Mouse (Mus musculus): ENCODE measurements around the gene Cacng2.
A peak's percentile ranks its signal among the peaks of the same experiment; 100 is the strongest.

The Cacng2 gene

DNA sequence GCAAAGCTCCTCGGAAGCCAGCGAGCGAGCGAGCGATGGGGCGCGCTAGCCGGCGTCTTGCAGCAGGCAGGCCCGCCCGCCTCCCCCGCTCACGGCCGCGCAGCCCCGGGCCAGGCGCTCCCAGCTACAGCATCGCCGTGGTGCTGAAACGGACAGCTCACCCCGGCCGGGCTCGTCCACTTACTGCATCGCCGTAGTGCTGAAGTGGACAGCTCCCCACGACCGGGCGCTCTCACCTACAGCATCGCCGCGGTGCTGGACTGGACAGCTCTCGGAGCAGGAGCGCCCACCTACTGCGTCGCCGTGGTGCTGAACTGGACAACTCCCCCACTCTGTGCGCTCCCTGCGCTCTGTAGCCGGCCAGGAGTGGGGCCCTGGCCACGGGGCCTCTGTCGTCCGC is at the start of gene Cacng2:
Cacng2 (minus strand) TSS at position 325 of the 400 bp plus-strand sequence.
- peak; percentile 92 for DNase-seq (ENCODE audit: low spot score)

DNA sequence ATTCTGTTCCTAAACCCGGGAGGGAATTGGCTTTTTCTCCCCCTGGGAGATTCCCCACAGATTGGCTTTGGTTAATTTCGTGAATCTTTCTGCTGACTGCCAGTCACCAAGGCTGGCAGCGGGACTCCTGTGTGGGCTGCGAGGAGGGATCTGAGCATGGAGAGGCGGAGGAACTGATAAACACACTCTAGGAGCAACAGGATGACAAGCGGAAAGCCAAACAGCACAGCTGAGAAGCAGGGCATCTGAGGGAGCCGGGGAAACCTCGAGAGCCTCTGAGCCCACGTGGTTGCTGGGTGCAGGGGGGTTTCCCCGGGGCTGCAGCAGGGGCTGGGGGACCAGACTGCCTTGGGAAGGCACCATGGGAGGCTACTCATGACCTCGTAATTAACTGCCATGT is 49.7 kb upstream of the Cacng2 start:
- DNase-seq (ENCODE audit: low spot score) = no peak

DNA sequence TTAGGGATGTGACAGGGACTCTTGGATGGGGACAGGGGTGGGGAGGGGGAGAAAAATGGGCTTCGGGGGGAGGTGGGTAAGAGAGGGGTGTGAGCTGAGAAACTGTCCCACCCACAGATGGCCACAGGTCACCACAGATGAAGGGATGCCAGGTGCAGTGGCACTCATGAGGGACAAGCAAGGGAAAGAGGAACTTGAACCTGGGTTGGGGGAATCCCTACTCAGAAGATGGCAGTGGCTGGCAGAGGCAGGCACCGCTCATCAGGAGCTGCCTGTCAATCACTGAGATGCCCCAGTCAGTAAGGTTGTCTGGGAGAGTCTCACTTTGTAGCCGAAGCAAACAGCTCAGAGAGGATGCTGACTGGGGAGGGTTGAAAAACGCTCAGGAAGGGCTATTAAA is 45.5 kb upstream of the Cacng2 start:
- no peak for DNase-seq (ENCODE audit: low spot score)

DNA sequence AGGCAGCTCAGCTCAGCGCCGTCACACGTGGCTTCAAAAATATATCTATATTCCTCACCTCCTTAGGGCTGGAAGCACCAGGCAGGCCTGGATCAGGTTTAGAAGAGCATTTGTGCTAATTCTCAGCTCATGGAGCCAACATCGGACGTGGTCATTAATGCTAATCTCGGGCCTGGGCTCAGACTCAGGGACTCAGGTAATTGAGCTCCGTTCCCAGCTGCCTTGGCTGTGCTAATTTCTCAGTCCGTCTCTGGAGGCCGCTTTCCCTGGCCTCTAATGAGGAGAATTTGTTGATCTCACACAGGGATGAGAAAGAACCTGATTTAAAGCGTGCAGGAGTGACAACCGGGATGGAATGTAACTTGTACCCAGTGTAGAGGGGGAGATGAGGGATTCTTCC is 44.6 kb upstream of the Cacng2 start:
- no peak for DNase-seq (ENCODE audit: low spot score)

DNA sequence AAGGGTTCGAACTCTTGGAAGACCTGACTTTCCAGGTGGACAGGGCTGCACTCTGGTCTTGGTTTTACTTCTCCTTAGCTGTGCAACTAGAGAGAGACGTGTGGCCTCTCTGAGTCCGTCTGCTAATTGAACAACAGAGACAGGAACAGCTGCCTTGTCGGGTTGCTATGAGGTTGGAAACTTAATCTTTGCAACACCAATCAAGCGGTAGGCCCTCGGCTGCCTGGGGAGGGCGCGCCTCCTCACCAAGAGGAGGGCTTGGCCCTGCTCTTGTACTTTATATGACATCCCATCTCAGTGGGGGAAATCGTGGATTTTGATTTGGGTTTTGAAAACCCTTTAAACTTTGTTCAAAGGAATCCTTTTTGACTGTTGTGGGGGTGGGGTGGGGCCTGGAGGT is 42.1 kb upstream of the Cacng2 start:
- DNase-seq (ENCODE audit: low spot score) = no peak

DNA sequence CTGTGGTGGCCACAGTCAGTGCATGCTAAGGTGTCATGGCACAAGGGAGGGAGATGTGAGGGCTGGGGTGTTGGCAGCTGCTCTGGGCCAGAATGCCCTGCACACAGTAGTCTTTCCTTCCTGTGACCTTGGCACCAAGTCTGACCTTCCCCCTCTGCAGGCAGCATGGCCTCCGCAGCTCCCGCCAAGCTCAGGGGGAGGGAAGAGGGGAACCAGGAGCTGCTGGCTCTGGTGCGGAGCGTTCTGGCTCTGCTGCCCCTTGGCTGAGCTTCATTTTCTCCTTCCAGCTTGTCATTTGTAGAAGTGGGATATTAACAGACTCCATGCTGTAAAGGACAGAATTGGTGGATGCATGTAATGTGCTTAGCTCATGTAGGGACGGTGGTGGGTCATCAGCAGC is 38.5 kb upstream of the Cacng2 start:
- no peak for DNase-seq (ENCODE audit: low spot score)

DNA sequence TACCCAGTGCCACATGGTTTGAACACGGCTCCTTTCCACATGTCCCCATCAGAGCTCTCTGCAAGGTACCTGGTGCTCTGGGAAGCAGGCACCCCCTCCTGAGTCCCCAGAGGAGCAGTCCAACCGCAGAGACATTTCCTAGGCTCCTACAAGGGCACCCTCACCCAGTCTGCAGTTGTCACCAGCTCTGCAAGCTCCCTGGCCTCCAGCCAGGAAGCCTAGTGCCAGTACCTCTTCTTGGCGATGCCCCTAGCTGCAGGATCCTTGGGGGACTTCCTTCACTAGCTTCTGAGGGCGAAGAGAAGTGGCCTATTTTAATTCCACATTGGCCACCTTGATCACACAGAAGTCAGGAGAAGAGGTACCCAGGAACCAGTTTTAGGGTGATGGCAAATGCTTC is 38.0 kb upstream of the Cacng2 start:
- DNase-seq (ENCODE audit: low spot score) = no peak

DNA sequence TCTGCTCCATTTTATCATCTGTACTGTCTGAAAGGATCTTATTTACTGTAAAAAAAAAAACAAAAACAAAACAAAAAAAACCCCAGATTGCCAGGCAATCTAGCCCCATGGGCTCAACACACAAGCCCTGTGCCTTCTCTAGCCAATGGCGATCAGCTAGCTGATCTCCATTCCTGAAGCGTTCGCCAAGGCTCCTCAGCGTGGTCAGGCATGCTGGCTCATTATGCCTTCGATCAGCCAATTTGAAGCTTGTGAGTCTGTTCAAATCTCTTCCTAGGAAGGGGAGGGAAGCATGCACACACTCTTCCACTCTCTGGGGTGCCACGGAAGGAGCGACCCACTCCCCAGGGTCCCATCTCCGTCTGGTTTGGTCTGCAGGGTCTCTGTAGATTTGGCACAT is 37.5 kb upstream of the Cacng2 start:
- DNase-seq (ENCODE audit: low spot score) = no peak

DNA sequence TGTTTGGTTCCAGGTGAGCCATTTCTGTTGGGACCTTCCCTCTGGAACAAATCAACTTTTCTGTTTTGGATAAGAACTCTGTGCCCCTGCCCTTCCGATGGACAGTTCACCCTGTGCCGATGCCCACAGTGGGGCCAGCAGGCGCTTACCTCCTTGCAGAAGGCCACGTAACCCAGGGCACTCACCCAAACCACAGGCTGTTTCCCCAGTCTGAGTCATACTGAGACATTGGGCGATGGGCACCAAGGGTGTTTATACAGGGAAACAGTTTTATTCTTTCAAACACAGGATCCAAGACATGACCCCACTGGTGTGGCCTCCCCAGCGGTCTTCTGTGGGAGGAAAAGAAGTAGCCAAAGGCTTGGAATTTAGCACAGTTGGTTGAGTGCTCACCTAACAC is 35.6 kb upstream of the Cacng2 start:
- DNase-seq (ENCODE audit: low spot score) = no peak

DNA sequence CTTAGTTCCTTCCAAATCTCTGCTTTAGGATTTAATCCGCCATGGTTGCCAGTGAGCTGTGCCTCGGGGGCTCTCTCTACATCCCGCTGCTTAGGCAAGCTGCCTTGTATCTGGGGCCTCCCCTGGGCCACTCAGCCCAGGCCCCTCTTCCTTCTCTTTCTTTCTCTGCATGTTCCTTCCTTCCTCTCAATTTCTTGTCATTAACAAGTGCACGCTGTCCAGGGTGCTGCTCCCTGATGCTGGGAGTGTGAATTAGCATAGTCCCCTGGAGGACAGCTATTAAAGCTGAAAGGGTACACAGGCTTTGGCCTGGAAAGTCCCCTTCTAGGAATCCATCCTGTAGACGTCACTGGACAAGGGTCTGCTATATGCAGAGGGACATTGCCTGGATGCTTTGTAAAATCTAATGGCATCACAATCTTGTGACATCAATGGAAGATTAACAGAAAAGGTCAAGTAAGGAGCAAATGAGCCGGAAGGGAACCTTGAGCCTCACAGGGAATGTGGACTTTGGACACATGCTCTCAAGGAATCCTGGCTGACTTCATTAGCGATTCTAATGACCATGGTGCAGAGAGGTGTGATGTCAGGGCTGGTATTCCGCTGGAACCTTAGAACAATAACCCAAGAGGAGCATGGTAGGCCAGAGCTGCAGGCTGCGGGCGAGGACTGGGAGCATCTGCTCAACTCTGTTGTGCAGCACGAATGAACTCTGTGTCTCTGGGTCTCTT is 33.4 kb upstream of the Cacng2 start:
- DNase-seq (ENCODE audit: low spot score) = no peak

DNA sequence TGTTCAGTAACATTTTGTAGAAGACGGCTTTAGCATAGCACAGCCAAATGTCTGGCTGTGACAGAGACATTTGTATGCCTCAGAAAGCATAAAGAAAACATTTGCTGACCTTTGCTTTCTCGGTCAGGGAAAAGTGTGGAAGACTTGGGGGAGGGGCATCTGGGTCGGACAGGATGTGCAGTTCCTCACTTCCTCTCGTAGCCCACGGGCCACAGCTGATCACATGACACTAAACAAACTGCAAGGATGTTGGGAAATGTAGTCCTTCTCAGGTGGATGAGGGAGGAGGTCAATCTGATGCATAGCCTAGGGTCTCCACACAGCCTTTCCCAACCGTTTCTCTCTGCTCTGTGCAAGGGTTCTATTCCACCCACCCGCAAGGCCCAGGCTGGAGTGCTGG is 28.7 kb upstream of the Cacng2 start:
- DNase-seq (ENCODE audit: low spot score) = no peak

DNA sequence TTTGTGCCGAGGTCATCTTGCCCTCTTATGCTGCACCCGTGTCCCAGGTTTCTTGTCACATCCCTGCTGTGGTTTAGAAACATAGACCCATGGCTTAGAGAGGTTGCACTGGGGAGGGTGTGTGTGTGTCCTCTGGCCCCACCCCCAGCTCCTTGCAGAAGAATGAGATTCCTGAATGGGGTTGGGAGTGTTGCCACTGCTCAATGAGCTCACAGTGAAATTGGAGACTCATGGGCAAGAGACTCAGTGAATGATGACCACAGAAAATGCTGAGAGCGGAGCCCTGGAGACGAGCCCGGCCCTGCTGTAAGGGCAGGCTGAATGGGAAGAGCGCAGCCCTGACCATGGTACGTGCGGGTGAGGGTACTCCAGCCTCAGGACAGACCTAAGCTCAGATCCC is 20.4 kb upstream of the Cacng2 start:
- no peak for DNase-seq (ENCODE audit: low spot score)

DNA sequence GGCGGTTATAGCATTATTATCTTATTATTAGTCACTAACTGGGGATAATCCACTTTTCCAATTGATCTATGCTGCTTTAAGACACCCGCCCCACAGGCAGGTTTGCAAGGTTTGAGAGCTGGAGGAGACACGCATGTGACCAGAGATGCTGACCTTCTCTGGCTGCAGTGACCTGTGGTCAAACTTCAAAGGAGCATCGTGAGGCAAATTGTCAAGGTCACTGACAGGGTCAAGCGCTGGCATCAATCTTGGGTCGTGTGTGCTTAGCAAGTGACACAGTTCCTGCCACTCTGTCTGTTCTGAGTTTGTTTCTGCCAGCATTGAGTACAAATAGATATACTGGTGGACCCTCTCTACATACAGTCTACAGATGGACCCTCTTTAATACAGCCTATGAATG is 14.8 kb upstream of the Cacng2 start:
- no peak for DNase-seq (ENCODE audit: low spot score)

DNA sequence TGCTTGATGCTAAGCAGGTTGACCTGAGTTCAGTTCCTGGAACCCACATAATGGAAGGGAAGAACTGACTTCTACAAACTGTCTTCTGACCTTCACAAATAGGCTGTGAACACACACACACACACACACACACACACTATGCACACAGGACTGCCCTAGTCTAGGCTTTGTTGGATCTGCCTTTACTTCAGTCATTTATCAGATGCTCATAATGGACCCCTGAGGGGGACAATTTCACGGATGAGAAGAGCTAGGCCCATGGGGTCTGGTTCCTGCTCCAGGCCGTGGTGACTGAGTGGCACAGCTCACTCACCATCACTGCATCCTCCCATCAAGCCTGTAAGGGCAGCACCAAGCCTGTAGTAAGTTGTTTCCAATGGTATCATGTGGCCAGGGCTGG is 13.6 kb upstream of the Cacng2 start:
- DNase-seq (ENCODE audit: low spot score) = no peak

DNA sequence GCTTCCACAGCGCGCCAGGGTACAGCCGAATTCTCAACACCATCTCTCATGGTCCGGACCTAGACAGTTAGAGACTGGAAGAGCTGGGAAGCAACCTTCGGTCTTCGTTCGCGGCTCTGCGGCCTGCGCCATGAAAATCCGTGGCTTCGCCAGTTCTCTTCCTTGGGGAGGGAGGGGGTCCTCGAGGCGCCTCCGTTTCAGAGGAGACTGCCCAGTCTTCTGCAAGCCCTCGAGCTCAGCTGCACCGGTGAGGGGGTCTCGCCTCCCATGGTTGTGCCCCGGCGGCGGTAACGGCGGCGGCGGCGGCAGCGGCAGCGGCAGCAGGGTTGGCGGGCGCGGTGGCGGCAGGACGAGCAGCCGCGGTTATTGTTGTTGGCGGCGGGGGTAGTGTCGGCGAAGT is 580 bp downstream of the Cacng2 start:
- no peak for DNase-seq (ENCODE audit: low spot score)

DNA sequence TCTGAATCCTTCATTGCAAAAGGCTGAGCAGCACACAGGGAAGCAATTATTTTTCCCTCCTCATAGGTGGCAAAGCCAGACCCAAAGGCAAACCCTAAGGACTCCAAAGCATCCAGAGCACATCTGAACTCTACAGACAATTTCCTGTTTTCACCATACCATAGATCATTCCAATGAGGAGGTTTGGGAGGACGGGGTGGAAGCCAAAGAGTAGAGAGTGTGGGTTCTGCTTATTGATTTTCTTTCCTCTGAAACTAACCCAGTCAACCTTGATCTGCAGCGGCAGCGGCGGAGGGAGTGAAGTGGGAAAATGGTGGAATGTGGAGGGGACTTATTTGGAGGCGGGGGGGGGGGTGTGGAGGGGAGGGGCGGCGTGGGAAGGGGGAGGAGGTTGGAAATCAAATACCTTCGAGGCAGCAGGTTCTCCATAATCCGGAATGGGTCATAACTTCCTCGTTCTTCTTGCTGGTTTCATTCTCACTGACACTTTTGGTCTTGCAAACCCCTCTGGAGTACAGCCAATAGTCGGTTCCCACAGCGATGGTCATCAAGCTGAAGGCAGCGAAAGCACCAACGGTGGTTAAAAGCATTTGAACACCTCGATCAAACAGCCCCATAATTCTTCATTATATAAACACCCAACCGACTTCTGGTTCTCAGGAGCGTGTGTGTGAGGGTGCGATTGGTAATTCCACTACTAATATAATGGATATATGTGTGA is 1.4 kb downstream of the Cacng2 start:
- no peak for DNase-seq (ENCODE audit: low spot score)

DNA sequence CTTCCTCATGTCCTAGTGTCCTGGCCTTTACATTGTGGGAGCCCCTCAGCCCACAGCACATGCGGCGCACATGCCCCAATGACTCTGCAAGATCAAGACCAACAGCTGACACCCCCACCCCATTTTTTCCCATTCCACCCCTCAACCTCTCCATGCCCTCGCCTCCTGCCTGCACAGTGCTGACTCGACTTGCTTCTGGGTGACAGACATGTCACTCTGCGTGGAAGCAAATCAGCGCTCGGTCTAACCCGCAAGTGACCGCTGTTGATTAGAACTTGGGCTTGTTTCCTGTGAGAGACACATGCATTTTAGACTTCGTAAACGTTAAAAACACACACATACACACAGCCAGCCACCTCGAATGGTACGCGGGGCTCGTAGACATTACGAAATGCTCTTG is 2.1 kb downstream of the Cacng2 start:
- no peak for DNase-seq (ENCODE audit: low spot score)

DNA sequence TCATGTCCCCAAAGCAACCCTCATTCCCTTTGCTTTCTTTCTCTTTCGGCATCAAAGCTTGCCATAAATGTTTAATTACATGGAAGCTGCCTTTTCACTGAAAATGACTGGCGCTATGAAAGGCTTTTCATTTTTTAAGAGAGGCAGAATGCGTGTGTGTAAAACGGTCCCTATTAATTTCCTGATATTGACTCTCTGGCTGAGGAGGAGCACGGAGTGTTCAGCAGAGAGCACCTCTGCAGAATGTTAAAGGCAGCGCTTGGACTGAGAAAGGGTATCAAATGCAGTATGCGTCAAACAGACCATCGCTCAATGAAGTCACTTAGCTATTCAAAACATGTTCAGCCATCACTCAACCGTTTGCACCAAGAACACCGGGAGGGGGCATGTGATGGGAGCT is 2.9 kb downstream of the Cacng2 start:
- DNase-seq (ENCODE audit: low spot score) = no peak

DNA sequence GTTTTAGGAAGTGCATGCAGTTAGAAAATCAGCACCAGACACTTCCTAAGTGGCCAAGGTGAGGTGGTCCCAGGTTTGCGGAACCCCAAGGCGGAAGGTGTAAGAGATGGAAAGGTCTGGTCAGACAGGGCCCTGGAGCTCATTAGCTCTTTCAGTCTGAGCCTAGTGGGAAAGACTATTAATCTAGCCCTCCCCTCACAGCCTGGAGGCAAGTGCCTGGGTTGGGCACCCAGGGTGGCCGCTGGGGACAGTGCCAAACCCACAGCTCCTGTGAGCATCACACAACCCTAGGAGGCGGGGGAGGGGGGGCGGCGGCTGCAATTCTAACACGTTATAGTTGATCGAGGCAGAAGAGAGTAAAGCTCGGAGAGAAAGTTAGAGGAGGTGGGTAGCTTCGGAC is 3.6 kb downstream of the Cacng2 start:
- no peak for DNase-seq (ENCODE audit: low spot score)

DNA sequence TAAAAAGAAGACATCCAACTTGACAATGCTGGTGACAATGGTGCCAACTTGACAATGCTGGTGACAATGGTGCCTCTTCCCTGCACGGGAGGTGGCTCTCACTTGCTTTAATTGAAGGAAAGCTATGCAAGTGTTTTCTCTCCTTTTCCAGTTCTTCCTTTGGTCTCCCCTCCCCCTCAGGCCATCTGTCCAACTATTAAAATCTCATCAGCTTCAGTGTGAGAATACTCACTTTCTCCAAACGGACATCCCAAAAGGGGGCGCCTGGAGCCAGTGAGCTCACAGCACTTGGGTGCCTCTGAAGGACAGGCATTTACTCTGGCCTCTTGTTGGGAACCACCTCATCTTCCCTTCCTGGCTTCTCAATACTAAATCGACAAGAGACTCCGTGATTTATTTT is 20.3 kb downstream of the Cacng2 start:
- DNase-seq (ENCODE audit: low spot score) = no peak

DNA sequence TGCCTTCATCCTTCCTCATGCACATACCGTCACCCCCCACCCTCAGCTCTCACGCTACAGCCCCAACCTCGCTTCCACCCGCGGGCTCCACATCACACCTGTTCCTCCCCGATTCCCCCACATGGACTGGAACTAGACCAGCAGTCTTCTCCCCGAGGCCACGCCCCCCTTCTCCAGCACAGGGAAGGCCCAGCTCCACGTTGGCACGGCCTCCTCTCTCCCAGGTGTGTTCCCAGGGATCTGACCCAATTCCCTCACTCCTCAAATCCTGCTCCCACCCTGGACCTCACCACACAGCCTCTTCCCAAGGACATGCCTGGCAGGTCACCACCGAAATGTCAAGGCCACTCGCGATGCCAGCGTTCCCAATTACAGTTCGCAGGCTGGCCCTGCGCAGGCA is 23.8 kb downstream of the Cacng2 start:
- no peak for DNase-seq (ENCODE audit: low spot score)

DNA sequence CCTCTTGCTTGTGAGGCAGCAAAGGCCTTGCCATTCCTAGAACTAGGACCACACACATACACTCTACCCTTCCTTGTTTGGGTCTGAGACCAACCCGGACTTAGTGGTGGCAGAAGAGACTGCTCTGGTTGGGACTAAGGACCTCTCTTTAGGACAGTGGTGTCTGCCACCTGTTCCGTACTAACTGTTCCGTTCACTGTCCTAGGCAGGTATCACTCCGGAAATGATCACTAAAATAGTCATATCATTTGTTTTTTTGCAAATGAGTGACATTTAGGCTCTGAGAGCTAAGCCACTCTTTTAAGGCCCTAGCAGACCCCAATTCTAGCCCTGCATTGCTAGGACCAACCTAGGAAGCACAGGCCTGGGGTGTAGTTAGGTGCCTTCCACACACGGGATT is 26.2 kb downstream of the Cacng2 start:
- DNase-seq (ENCODE audit: low spot score) = no peak

DNA sequence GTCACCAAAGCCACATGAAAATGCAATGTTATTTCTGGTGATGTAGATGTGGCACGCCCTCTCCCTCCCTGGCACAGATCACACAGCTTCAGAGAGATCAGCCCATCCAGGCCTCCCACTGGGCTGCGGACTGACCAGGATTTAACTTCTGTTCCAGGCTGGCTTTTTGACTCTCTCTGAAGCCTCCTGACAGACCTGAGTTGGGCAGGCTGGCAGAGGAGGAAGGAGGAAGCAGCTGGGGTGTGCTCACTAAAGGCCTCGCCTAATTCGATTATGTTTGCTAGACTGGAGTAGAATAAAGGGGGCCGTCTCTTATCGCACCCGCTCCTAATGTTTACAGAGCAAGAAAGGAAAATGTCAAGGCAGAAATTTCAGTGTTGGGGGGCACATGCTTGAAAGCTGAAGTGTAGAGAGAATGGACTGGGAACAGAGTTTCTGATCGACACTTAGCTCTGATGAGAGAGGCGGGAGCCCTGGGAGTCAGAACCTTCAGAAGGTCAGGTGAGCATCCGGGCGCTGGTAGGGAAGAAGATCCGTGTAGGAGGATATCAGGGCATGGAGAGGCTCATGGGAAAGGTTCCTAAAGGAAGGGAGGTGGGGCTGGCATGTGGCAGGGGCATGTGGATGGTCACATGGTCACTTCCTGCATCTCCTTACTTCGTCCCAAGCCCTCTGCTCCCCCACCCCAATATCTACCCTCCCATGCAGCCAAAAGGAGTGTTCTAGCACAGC is 36.8 kb downstream of the Cacng2 start:
- no peak for DNase-seq (ENCODE audit: low spot score)
